Mouse (Mus musculus) olfactory bulb, adult 2 months (tissue): ENCODE measurements around the gene Alyref2.

ENCODE experiments used
- CTCF ChIP-seq: fragments of 200-500 bp; IDR thresholded peaks from 2 replicates; pipeline ENCODE4 v1.5.1; 2012; ENCODE audit warnings: low read depth, mild to moderate bottlenecking, low read length, moderate library complexity; ENCODE audit not compliant: insufficient read depth
- POLR2A ChIP-seq: fragments of 200-500 bp; IDR thresholded peaks from 2 replicates; pipeline ENCODE4 v1.6.1; 2012; ENCODE audit warnings: mild to moderate bottlenecking, low read depth, low read length, moderate library complexity; ENCODE audit not compliant: insufficient read depth

GRCm38 (mm10) chr1:171501636-171502080 lies 1.6 kb upstream of the Alyref2 start:
- TF ChIP-seq POLR2A (no peak), CTCF (no peak)
